Mouse (Mus musculus) liver, adult 2 months (tissue): ENCODE results near the gene Wipf3. TPM values are rescaled to one million over a fixed set of nuclear protein-coding genes. Genes with fewer than 3 reads are reported as not detected.

ENCODE experiments used
- DNase-seq: peaks from one replicate; pipeline ENCODE4 v3.0.0-alpha.2; 2011; ENCODE audit warnings: low read depth, low spot score; ENCODE audit errors: extremely low read depth
- H3K27ac ChIP-seq: fragments of 200-500 bp; replicated peaks from 2 replicates; pipeline ENCODE4 v1.5.1; 2012; ENCODE audit warnings: low read depth, mild to moderate bottlenecking, control low read depth, inconsistent platforms, low read length; ENCODE audit not compliant: insufficient read depth
- H3K27me3 ChIP-seq: fragments of 200-500 bp; 2 replicates; pipeline ENCODE4 v1.6.1; 2012; ENCODE audit warnings: mild to moderate bottlenecking, moderate library complexity, low read length, inconsistent platforms; ENCODE audit not compliant: control insufficient read depth, insufficient read depth
- H3K36me3 ChIP-seq: fragments of 200-500 bp; 2 replicates; pipeline ENCODE4 v1.6.1; 2012; ENCODE audit warnings: low read length, inconsistent platforms; ENCODE audit not compliant: control insufficient read depth, insufficient read depth
- H3K4me1 ChIP-seq: fragments of 200-500 bp; 2 replicates; pipeline ENCODE4 v1.6.1; 2011; ENCODE audit warnings: low read length; ENCODE audit not compliant: control insufficient read depth, insufficient read depth
- H3K4me3 ChIP-seq: fragments of 200-500 bp; 2 replicates; pipeline ENCODE4 v1.5.1; 2011; ENCODE audit warnings: low read depth, mild to moderate bottlenecking, control low read depth, low read length, moderate library complexity; ENCODE audit not compliant: insufficient read depth
- H3K79me2 ChIP-seq: fragments of 200-500 bp; 2 replicates; pipeline ENCODE4 v1.6.1; 2012; ENCODE audit warnings: inconsistent platforms, mild to moderate bottlenecking, low read length, moderate library complexity; ENCODE audit not compliant: control insufficient read depth, insufficient read depth
- H3K9ac ChIP-seq: fragments of 200-500 bp; 2 replicates; pipeline ENCODE4 v1.6.1; 2012; ENCODE audit warnings: low read depth, mild to moderate bottlenecking, control low read depth, inconsistent platforms, low read length
- CTCF ChIP-seq: fragments of 200-500 bp; IDR thresholded peaks from 2 replicates; pipeline ENCODE4 v1.5.1; 2011; ENCODE audit warnings: low read depth, low read length, control low read depth
- POLR2A ChIP-seq: fragments of 200-500 bp; IDR thresholded peaks from 2 replicates; pipeline ENCODE4 v1.6.1; 2011; ENCODE audit warnings: low read length, control low read depth; ENCODE audit not compliant: insufficient read depth; ENCODE audit errors: extremely low read depth
- WGBS: fragments of 180-500 bp; shearing (Covaris S2); methylation state at CpG from one replicate; pipeline ENCODE4 v1.1.7; 2018; 5-methylcytosine and 5-hydroxymethylcytosine counted together
- polyA plus RNA-seq: library from polyadenylated mRNA; depleted of rRNA; stranded (reverse); fragments of >200 nt; gene quantifications from 2 replicates; pipeline ENCODE4 v1.2.3, GENCODE M21; 2012
- total RNA-seq: library from RNA; depleted of rRNA; stranded (reverse); fragments of >200 nt; gene quantifications from 2 replicates; pipeline ENCODE4 v1.2.3, GENCODE M21; 2014

The Wipf3 gene
- total and polyA plus RNA-seq, 2 experiments: 2.0 to 6.4 TPM

DNA sequence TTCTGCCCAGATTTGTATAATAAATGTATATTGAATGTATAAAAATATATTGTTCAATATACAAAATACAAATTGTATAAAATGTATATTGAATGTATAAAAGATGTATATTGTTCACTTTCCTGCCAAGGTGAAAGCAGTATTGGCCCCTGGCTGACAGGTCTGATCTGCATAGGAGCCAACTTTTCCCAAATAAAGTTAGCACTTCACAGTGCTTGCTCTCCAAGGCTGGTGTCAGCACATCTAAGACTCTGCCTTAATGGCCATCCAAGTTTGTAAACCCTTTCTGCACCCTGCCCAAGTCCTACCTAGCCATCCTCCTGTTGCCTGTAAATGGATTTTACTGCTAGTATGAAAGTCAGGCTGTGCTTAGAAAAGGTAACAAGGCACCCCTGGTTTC, 64.7 kb downstream of the Wipf3 start:
- TF ChIP-seq POLR2A: no peak
- no peak for TF ChIP-seq CTCF
- H3K36me3 ChIP-seq: no peaks in the 10 kb centered on the region
- H3K79me2 ChIP-seq: no peaks in the 10 kb centered on the region
- H3K4me3 ChIP-seq: no peak overlapping the region
- H3K27ac ChIP-seq: no peak overlapping the region
- no peaks in the 10 kb centered on the region for H3K27me3 ChIP-seq
- H3K4me1 ChIP-seq: 0 out of 2 replicates have a peak, but pooled peaks cover 4% of the 10 kb centered on the region
- DNase-seq: no peak
- H3K9ac ChIP-seq: no peak overlapping the region

- H3K36me3 ChIP-seq: no peaks in the 10 kb centered on the region
- TF ChIP-seq POLR2A (no peak), CTCF (no peak)
- 88% methylated on average over 11 of the region's 11 CpGs for WGBS
- no peak overlapping the region for H3K4me3 ChIP-seq
- no peak for DNase-seq
- no peaks in the 10 kb centered on the region for H3K27me3 ChIP-seq
- H3K9ac ChIP-seq: no peak overlapping the region
- 0 out of 2 replicates have a peak, but pooled peaks cover 4% of the 10 kb centered on the region for H3K4me1 ChIP-seq
- H3K79me2 ChIP-seq: no peaks in the 10 kb centered on the region
- H3K27ac ChIP-seq: no peak overlapping the region
Measured at GRCm38 (mm10) chr6:54494612-54495398, 65.4 kb downstream of the Wipf3 start.

DNA sequence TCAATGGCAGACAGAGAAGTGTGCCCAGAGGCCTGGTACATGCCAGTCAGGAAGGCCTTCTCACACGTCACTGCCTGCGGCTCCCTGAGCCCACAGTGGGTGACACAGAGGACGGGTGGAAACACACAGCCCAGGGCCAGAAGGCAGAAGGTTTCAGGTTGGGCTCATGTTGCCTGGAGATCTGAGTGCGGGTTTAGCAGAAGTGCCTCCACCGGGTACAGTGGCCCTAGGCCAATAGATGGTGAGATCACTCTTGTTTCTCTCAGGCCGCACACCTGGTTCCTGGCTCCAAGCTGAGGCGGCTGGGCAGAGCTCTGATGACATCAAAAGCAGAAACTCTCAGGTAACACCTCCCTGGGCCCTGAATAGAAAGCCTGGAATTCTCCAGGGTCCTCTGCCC, 66.8 kb downstream of the Wipf3 start:
- H3K4me3 ChIP-seq: no peak overlapping the region
- H3K9ac ChIP-seq: no peak overlapping the region
- no peaks in the 10 kb centered on the region for H3K79me2 ChIP-seq
- no peaks in the 10 kb centered on the region for H3K27me3 ChIP-seq
- no peak overlapping the region for H3K27ac ChIP-seq
- no peak for DNase-seq
- peaks cover 5% of the 10 kb centered on the region; the same call in 1 of the 2 replicates for H3K36me3 ChIP-seq
- no peaks in the 10 kb centered on the region for H3K4me1 ChIP-seq
- no peak for TF ChIP-seq CTCF
- no peak for TF ChIP-seq POLR2A
- 93% methylated on average over 7 of the region's 7 CpGs for WGBS

GRCm38 (mm10) chr6:54502661-54503115, 73.3 kb downstream of the Wipf3 start:
- peaks cover 12% of the 10 kb centered on the region for H3K4me1 ChIP-seq
- H3K36me3 ChIP-seq: peaks cover 5% of the 10 kb centered on the region; the same call in 1 of the 2 replicates
- H3K27me3 ChIP-seq: no peaks in the 10 kb centered on the region
- peak; percentile 96 for DNase-seq
- no peak overlapping the region for H3K9ac ChIP-seq
- H3K27ac ChIP-seq: peak overlapping the region; percentile 79
- no peaks in the 10 kb centered on the region for H3K79me2 ChIP-seq
- TF ChIP-seq CTCF: no peak
- no peak for TF ChIP-seq POLR2A
- H3K4me3 ChIP-seq: no peak overlapping the region
- WGBS: 21% methylated on average over 6 of the region's 6 CpGs

- Histone ChIP-seq H3K9ac (no peak overlapping the region), H3K27ac (no peak overlapping the region), H3K4me1 (peaks cover 12% of the 10 kb centered on the region), H3K79me2 (no peaks in the 10 kb centered on the region), H3K36me3 (no peaks in the 10 kb centered on the region), H3K27me3 (no peaks in the 10 kb centered on the region), H3K4me3 (no peak overlapping the region)
- TF ChIP-seq CTCF: no peak
- 78% methylated on average over 11 of the region's 11 CpGs for WGBS
- no peak for DNase-seq
Measured at GRCm38 (mm10) chr6:54506318-54506717, 76.9 kb downstream of the Wipf3 start.

DNA sequence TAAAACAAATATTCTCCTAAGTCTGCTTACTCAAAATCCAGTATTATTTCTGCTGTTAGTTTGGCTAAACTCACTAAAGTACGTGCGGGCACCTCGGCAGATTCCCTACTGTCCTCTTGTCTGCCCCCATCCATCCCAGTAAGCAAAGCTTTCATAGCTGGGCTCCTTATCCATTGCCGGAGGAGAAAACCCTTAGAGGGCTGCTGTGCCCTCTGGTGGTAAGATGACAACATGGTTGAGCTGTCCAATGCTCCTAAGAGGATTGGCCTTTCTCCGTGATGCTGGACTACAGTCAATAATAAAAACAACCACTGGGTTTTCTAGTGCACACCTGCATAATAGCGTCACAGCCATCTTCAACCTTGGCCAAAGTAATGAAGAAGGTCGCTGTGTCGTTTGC, 77.6 kb downstream of the Wipf3 start:
- peak; percentile 60 for DNase-seq
- no peak overlapping the region for H3K4me3 ChIP-seq
- 32% methylated on average over 8 of the region's 8 CpGs for WGBS

More for the DNA sequence above, 77.6 kb downstream of the Wipf3 start:
- H3K36me3 ChIP-seq: no peaks in the 10 kb centered on the region
- H3K9ac ChIP-seq: no peak overlapping the region
- H3K4me1 ChIP-seq: peaks cover 12% of the 10 kb centered on the region
- no peaks in the 10 kb centered on the region for H3K79me2 ChIP-seq
- no peak for TF ChIP-seq POLR2A
- TF ChIP-seq CTCF: peak; percentile 60
- no peak overlapping the region for H3K27ac ChIP-seq
- no peaks in the 10 kb centered on the region for H3K27me3 ChIP-seq
